Mouse (Mus musculus) cerebellum, adult 2 months (tissue): ENCODE measurements around the gene Pcgf1. TPM values are rescaled to one million over a fixed set of nuclear protein-coding genes. Genes with fewer than 3 reads are reported as not detected.
A peak's percentile ranks its signal among the peaks of the same experiment; 100 is the strongest.

ENCODE experiments used
- DNase-seq, 2 experiments: peaks; one replicate each; pipeline ENCODE4 v3.0.0; 2021
- H3K27ac ChIP-seq: fragments of 200-500 bp; 2 replicates; pipeline ENCODE4 v1.5.1; 2012; ENCODE audit warnings: low read length, control low read depth, inconsistent platforms; ENCODE audit not compliant: insufficient read depth
- H3K27me3 ChIP-seq: fragments of 200-500 bp; 2 replicates; pipeline ENCODE4 v1.6.1; 2012; ENCODE audit warnings: inconsistent platforms, mild to moderate bottlenecking, low read length, moderate library complexity; ENCODE audit not compliant: control insufficient read depth, insufficient read depth
- H3K4me1 ChIP-seq: fragments of 200-500 bp; 2 replicates; pipeline ENCODE4 v1.6.1; 2011; ENCODE audit warnings: low read length; ENCODE audit not compliant: control insufficient read depth, insufficient read depth
- H3K4me3 ChIP-seq: fragments of 200-500 bp; replicated peaks from 2 replicates; pipeline ENCODE3; 2011; ENCODE audit warnings: mild to moderate bottlenecking, low read depth, low read length, control low read depth; ENCODE audit not compliant: insufficient read depth
- CTCF ChIP-seq: fragments of 200-500 bp; IDR thresholded peaks from 2 replicates; pipeline ENCODE4 v1.5.1; 2011; ENCODE audit warnings: low read depth, mild to moderate bottlenecking, control low read depth, low read length, moderate library complexity, borderline replicate concordance; ENCODE audit not compliant: insufficient read depth
- POLR2A ChIP-seq: fragments of 200-500 bp; IDR thresholded peaks from 2 replicates; pipeline ENCODE4 v1.6.1; 2011; ENCODE audit warnings: low read length, control low read depth, borderline replicate concordance; ENCODE audit not compliant: insufficient read depth
- WGBS: fragments of 180-500 bp; shearing (Covaris S2); methylation state at CpG from one replicate; pipeline ENCODE4 v1.1.7; 2018; 5-methylcytosine and 5-hydroxymethylcytosine counted together
- polyA plus RNA-seq: library from polyadenylated mRNA; depleted of rRNA; stranded (reverse); fragments of >200 nt; gene quantifications from 2 replicates; pipeline ENCODE4 v1.2.3, GENCODE M21; 2012; rRNA removed

Gene Pcgf1
- polyA plus RNA-seq, 1 experiment = 57.5 TPM

DNA sequence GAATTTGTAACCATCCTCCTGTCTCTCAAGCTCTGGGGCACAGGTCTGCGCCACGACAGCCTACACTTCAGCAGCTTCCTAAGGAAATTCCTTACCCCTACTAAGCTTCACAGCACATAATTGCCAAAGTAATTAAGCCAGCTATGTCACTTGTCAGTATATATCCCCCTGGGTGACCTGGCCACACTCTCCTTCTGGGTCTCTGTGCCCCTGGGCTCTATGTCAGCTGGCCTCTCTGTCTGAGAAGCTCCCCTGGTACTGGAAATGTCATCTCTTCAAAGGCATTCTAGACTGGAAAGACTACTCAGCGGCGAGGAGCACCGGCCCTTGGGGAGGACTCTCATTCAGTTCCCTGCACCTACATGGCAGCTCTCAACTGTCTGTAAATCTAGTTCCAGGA, 45.3 kb downstream of the Pcgf1 start:
- WGBS = 64% methylated on average over 5 of the region's 5 CpGs
- Histone ChIP-seq H3K4me1 (peaks cover 5% of the 10 kb centered on the region), H3K27ac (no peak overlapping the region), H3K4me3 (no peak overlapping the region), H3K27me3 (no peaks in the 10 kb centered on the region)
- no peak for DNase-seq
- TF ChIP-seq POLR2A = no peak
- TF ChIP-seq CTCF = no peak

DNA sequence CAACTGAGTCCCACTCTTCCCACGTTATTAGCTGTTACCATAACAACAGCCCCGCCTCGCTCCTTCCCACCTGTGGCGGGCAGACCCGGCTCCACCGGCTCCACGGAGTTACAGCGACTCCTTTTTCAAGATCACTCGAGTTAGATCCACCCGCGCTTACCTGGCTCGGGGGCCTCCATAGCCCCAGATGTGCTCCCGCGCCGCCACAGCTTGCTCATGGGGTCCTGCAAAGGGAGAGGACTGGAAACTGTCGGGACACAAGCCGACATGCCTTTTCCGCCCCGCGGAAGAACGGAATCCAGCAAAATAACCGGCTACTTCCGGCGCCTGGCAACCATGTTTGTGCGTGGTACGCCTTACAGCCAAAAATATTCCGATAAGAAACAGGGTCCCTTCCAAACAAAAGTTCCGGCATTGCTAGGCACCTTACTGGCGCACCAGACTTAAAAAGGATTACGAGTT, 47.2 kb downstream of the Pcgf1 start:
- TF ChIP-seq POLR2A (peak; percentile 51; the same call in 1 of the 2 replicates), CTCF (no peak)
- Histone ChIP-seq H3K27me3 (no peaks in the 10 kb centered on the region), H3K27ac (no peak overlapping the region), H3K4me3 (peak overlapping the region; percentile 95), H3K4me1 (peaks cover 4% of the 10 kb centered on the region)
- peak; percentile 88 to 90 for DNase-seq
- WGBS = under 1% methylated on average over 30 of the region's 30 CpGs

DNA sequence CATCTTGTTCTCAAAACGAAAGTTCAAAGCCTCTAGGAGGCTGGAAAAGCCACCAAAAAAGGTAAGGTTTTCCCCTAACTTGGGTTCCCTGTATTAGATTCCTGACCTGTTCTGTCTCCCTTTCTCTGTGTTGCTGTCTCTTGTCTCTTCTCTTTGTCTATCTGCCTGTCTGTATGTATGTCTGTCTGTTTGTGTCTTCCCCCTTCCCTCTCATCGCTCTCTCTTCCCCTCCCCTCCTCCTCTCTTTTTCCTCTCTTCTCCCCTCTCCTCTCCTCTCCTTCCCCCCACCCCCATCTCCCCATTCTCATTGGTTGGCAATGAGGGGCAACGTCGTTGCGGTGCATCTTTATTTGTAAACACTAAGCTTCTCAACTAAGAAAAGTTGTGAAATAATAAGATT, 47.7 kb downstream of the Pcgf1 start, which contains the start of gene Ino80b:
Ino80b (minus strand) TSS at position 101 of the 400 bp plus-strand sequence.
- Histone ChIP-seq H3K4me3 (peak within 1 kb of the TSS; percentile 95), H3K27me3 (no peaks in the 10 kb centered on the region), H3K4me1 (no peaks in the 10 kb centered on the region; the same call in 1 of the 2 replicates), H3K27ac (no peak within 1 kb of the TSS)
- TF ChIP-seq CTCF = no peak
- no peak for TF ChIP-seq POLR2A
- no peak for DNase-seq
- WGBS = 26% methylated on average over 5 of the region's 5 CpGs

DNA sequence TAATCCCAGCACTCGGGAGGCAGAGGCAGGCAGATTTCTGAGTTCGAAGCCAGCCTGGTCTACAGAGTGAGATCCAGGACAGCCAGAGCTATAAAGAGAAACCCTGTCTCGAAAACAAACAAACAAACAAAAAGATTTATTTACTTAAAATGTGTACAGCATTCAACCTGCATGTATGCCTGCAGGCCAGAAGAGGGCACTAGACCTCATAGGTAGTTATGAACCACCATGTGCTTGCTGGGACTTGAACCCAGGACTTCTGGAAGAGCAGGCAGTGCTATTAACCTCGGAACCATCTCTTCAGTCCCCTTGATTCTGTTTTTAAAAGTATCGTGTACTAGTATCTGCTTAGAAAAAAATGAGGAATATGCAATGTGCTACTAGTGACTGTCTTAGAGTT, 49.8 kb downstream of the Pcgf1 start:
- Histone ChIP-seq H3K27ac (no peak overlapping the region), H3K4me3 (no peak overlapping the region), H3K4me1 (no peaks in the 10 kb centered on the region; the same call in 1 of the 2 replicates), H3K27me3 (no peaks in the 10 kb centered on the region)
- WGBS = 93% methylated on average over 5 of the region's 5 CpGs
- no peak for DNase-seq
- TF ChIP-seq POLR2A = no peak
- TF ChIP-seq CTCF = no peak

Other genes starting within 250 kb of the Pcgf1 start
- 44.7 and 52.5 TPM in 2 replicates for gene Sema4f, start 138.1 kb upstream of the Pcgf1 start, polyA plus RNA-seq
- 0.11 and 0.21 TPM in 2 replicates for gene M1ap, start 131.0 kb upstream of the Pcgf1 start, polyA plus RNA-seq
- gene Dok1, start 44.4 kb upstream of the Pcgf1 start, polyA plus RNA-seq = 1.7 and 2.1 TPM in 2 replicates
- 3.5 and 3.8 TPM in 2 replicates for gene Loxl3, start 43.7 kb upstream of the Pcgf1 start, polyA plus RNA-seq
- 271 and 276 TPM in 2 replicates for gene Aup1, start 23.3 kb upstream of the Pcgf1 start, polyA plus RNA-seq
- 57.6 and 58.2 TPM in 2 replicates for gene Htra2, start 22.6 kb upstream of the Pcgf1 start, polyA plus RNA-seq
- gene Dqx1, start 20.0 kb upstream of the Pcgf1 start, polyA plus RNA-seq = 0.92 and 0.93 TPM in 2 replicates
- gene Tlx2, start 7.6 kb upstream of the Pcgf1 start, polyA plus RNA-seq = not detected in 2 replicates
- gene Lbx2, start 8.5 kb downstream of the Pcgf1 start, polyA plus RNA-seq = 0.28 TPM in 1 of 2 replicates, not detected in the other
- 9.1 and 12.4 TPM in 2 replicates for gene Ccdc142, start 23.7 kb downstream of the Pcgf1 start, polyA plus RNA-seq
- gene Gm42688, start 23.7 kb downstream of the Pcgf1 start, polyA plus RNA-seq = 9.9 TPM in 2 replicates
- gene Mrpl53, start 31.2 kb downstream of the Pcgf1 start, polyA plus RNA-seq = 109 and 114 TPM in 2 replicates
- 31.7 and 33.5 TPM in 2 replicates for gene Mogs, start 37.6 kb downstream of the Pcgf1 start, polyA plus RNA-seq
- gene Wbp1, start 43.7 kb downstream of the Pcgf1 start, polyA plus RNA-seq = 88.2 and 93.1 TPM in 2 replicates
- gene Ino80b, start 47.6 kb downstream of the Pcgf1 start, polyA plus RNA-seq = 25.1 and 25.3 TPM in 2 replicates
- gene Rtkn, start 57.6 kb downstream of the Pcgf1 start, polyA plus RNA-seq = 88.8 and 97.2 TPM in 2 replicates
- gene Wdr54, start 78.5 kb downstream of the Pcgf1 start, polyA plus RNA-seq = 22.7 and 29.1 TPM in 2 replicates
- 6.6 and 8.1 TPM in 2 replicates for gene 1700003E16Rik, start 78.5 kb downstream of the Pcgf1 start, polyA plus RNA-seq
- 394 and 406 TPM in 2 replicates for gene Dctn1, start 88.1 kb downstream of the Pcgf1 start, polyA plus RNA-seq
- gene Slc4a5, start 142.0 kb downstream of the Pcgf1 start, polyA plus RNA-seq = 2.8 and 5.8 TPM in 2 replicates
- gene Mthfd2, start 248.0 kb downstream of the Pcgf1 start, polyA plus RNA-seq = 13.6 and 15.4 TPM in 2 replicates
- 16.0 and 16.3 TPM in 2 replicates for gene Mob1a, start 248.1 kb downstream of the Pcgf1 start, polyA plus RNA-seq